Mouse (Mus musculus) forebrain, embryonic 11.5 days (tissue): ENCODE results near the gene Gtf2f1. TPM values are rescaled to one million over a fixed set of nuclear protein-coding genes. Genes with fewer than 3 reads are reported as not detected.

Experiments used
- ATAC-seq: fragments of 200-750 bp; cut with Nextera tagmentation; replicated peaks from 2 replicates; pipeline ENCODE4 v1.8.0; 2017; ENCODE audit warnings: moderate TSS enrichment; ENCODE audit not compliant: low FRiP score
- DNase-seq: peaks from one replicate; pipeline ENCODE4 v3.0.0-alpha.2; 2017; ENCODE audit warnings: low spot score
- H3K27ac ChIP-seq: fragments of 300-500 bp; sonication (generic); 2 replicates; pipeline ENCODE4 v1.5.1; 2014; ENCODE audit warnings: low read depth, low read length
- H3K27me3 ChIP-seq: fragments of 300-500 bp; sonication (generic); 2 replicates; pipeline ENCODE4 v1.6.1; 2014; ENCODE audit warnings: mild to moderate bottlenecking, low read length, mixed read lengths; ENCODE audit not compliant: control insufficient read depth, insufficient read depth
- H3K36me3 ChIP-seq: fragments of 300-500 bp; sonication (generic); 2 replicates; pipeline ENCODE4 v1.6.1; 2014; ENCODE audit warnings: mild to moderate bottlenecking, low read length, moderate library complexity, mixed read lengths; ENCODE audit not compliant: control insufficient read depth, insufficient read depth
- H3K4me1 ChIP-seq: fragments of 300-500 bp; sonication (generic); replicated peaks from 2 replicates; pipeline ENCODE4 v1.6.1; 2014; ENCODE audit warnings: low read length, mixed read lengths; ENCODE audit not compliant: control insufficient read depth, insufficient read depth
- H3K4me2 ChIP-seq: fragments of 300-500 bp; sonication (generic); 2 replicates; pipeline ENCODE4 v1.6.1; 2014; ENCODE audit warnings: low read depth, mild to moderate bottlenecking, low read length, moderate library complexity, mixed read lengths; ENCODE audit not compliant: severe bottlenecking
- H3K4me3 ChIP-seq: fragments of 300-500 bp; sonication (generic); 2 replicates; pipeline ENCODE4 v1.5.1; 2014; ENCODE audit warnings: low read depth, low read length
- H3K9ac ChIP-seq: fragments of 300-500 bp; sonication (generic); 2 replicates; pipeline ENCODE4 v1.6.1; 2014; ENCODE audit warnings: low read length
- H3K9me3 ChIP-seq: fragments of 300-500 bp; sonication (generic); 2 replicates; pipeline ENCODE4 v1.6.1; 2016; ENCODE audit warnings: low read length, mixed read lengths; ENCODE audit not compliant: control insufficient read depth
- WGBS: fragments of 180-500 bp; shearing (Covaris S2); extraction: QIAGEN DNeasy Blood & Tissue Kit; methylation state at CpG from one replicate; pipeline ENCODE4 v1.1.7; 2014; 5-methylcytosine and 5-hydroxymethylcytosine counted together
- polyA plus RNA-seq: library from polyadenylated mRNA; unstranded; fragments of >200 nt; fragmentation: Nextera tagmentation; extraction: Ambion mirVana; gene quantifications from 2 replicates; pipeline ENCODE4 v1.2.1, GENCODE M21; 2014

Gtf2f1 gene
- polyA plus RNA-seq, 1 experiment from 2014 or later = 77.3 TPM

DNA sequence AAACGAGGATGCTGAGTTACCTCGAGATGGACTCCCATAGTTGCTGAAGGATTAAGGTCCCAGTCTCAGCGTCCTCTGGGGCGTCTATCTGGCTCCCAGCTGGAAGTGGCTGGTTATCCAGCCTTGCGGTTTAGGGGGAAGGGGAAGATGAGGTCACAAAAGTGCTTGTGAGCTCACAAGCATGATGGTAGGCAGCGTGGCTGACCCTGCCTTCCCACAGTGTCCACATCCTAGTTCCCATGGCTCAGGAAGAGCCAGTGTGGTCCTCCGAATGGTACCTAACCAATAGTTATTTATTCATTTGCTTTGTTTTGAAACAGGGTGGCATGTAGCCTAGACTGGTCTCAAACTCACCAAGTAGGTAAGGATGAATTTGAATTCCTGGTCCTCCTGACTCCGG lies 30.5 kb upstream of the Gtf2f1 start, which contains the start of gene Slc25a41:
Gene Slc25a41 (minus strand): TSS at position 101 of the 400 bp plus-strand sequence.
- H3K27me3 ChIP-seq = no peaks in the 10 kb centered on the region
- DNase-seq (no peak), ATAC-seq (no peak)
- H3K27ac ChIP-seq = no peak within 1 kb of the TSS
- H3K4me2 ChIP-seq = no peak within 1 kb of the TSS
- no peaks in the 10 kb centered on the region for H3K9me3 ChIP-seq
- H3K4me3 ChIP-seq = no peak within 1 kb of the TSS
- H3K9ac ChIP-seq = no peak within 1 kb of the TSS
- no peaks in the 10 kb centered on the region for H3K4me1 ChIP-seq
- no peaks in the 10 kb centered on the region for H3K36me3 ChIP-seq
- 75% methylated on average over 8 of the region's 8 CpGs for WGBS

- Histone ChIP-seq H3K4me2 (no peak overlapping the region), H3K9me3 (no peaks in the 10 kb centered on the region), H3K4me3 (no peak overlapping the region), H3K27ac (no peak overlapping the region), H3K9ac (no peak overlapping the region), H3K4me1 (no peaks in the 10 kb centered on the region), H3K27me3 (no peaks in the 10 kb centered on the region), H3K36me3 (no peaks in the 10 kb centered on the region)
- 51% methylated on average over 8 of the region's 8 CpGs for WGBS
- DNase-seq (no peak), ATAC-seq (no peak)
These were observed 27.9 kb upstream of the Gtf2f1 start for GRCm38 (mm10) chr17:57038978-57039377.

DNA sequence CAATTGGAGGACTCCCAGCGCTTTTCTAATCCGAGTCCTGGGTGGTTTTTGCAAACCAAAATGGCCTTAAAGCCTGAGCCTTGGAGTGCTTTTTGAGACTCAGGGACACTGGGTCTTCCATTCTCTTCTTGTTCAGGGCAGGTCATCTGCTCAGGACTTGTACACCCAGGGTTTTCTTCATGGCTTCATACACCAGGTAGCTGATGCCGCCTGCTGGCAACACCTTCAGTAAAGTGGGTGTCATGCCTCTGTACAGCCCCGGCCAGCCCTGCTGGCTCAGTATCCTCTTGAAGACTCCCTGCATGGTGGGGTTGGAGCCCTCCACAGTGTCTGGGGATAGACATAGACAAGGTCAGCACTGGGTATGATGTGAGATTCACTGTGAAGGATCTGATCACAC lies 21.8 kb upstream of the Gtf2f1 start:
- Histone ChIP-seq H3K4me2 (no peak overlapping the region; the same call in 1 of the 2 replicates), H3K4me1 (peaks cover 11% of the 10 kb centered on the region; the same call in 1 of the 2 replicates), H3K27me3 (no peaks in the 10 kb centered on the region), H3K4me3 (no peak overlapping the region), H3K9me3 (no peaks in the 10 kb centered on the region), H3K9ac (no peak overlapping the region), H3K36me3 (peaks cover under 1% of the 10 kb centered on the region; the same call in 1 of the 2 replicates), H3K27ac (no peak overlapping the region)
- no peak for ATAC-seq
- 84% methylated on average over 4 of the region's 4 CpGs for WGBS
- DNase-seq = no peak

DNA sequence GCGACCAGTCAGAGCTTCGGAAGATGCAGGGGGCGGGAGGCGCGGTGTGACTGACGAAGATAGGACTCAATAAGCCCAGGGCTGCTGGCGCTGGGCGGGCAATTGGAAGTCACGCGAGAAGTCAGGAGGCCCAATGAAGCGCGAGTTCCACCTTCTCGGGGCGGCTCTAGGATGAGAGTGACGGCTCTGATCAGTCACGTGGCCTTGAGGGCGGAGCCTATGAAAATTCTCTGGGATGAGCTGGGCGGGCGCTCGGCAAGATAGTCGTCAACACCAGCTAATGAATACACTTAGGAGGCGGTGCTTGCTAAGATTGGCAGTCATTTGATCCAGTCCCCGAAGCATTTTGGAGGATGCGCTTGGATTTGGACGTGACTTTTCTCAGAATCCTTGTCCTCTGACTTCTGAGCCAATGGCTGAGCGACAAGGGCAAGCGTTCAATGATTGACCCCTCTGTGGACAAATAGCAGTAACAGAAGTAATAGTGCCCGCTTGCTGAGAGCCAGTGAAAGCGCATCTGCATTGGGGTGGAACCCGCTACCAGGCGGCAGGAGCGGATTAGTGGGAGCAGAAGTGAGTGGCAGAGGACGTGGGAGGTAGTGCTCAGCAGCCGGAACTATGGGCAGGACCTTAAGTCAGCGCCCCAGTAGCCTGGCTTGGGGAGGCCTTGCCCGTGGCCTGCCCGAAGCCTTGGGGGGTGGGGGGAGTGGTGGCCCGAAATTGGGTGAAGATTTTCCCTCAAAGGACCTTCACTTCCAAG lies 20.8 kb upstream of the Gtf2f1 start:
- Histone ChIP-seq H3K4me3 (peak overlapping the region; percentile 98), H3K4me2 (peak overlapping the region; percentile 61), H3K36me3 (peaks cover 8% of the 10 kb centered on the region; the same call in 1 of the 2 replicates), H3K9me3 (no peaks in the 10 kb centered on the region), H3K27ac (peak overlapping the region; percentile 82), H3K9ac (peak overlapping the region; percentile 58), H3K4me1 (peaks cover 11% of the 10 kb centered on the region; the same call in 1 of the 2 replicates), H3K27me3 (no peaks in the 10 kb centered on the region)
- ATAC-seq (peak; percentile 98), DNase-seq (peak; percentile 99)
- WGBS = under 1% methylated on average over 38 of the region's 38 CpGs

DNA sequence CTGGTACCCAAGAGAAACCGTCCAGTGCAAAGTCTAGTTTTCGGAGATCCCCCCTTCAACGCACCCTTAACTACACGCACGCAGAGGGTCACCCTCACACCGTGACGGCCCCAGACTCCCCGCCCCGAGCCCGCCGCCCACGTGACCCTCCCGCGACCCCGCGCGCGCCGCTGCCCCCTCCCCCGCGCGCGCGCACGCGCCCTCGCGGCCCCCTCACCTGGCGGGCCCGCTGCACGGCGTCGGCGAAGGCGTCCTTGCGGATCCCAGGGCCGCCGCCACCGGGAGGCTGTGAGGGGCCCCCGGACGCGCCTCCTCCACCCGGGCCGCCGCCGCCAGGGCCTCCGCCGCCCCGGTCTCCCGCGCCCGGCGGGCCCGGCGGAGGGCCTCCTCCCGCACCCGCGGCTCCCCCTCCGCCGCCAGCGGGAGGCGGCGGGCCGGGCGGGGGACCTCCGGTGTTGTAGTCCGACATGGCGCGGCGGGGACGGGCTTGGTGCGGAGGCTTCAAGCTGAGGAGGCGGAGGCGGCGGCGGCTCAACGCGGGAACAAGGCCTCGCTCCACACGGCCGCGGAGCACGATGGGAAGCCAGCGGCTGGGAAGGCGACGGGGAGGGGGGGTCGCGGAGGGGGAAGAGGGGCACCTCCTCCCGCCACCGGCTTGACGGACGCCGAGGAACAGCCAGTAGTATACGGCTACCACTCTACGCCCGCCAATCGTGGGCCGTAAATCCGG lies 20.0 kb upstream of the Gtf2f1 start, which contains the start of gene Khsrp:
Gene Khsrp (minus strand): TSS at position 592 of the 730 bp plus-strand sequence.
- Histone ChIP-seq H3K9me3 (no peaks in the 10 kb centered on the region), H3K4me3 (peak within 1 kb of the TSS; percentile 98), H3K4me1 (peaks cover 11% of the 10 kb centered on the region; the same call in 1 of the 2 replicates), H3K9ac (peak within 1 kb of the TSS; percentile 98), H3K4me2 (peak within 1 kb of the TSS; percentile 97), H3K27ac (peak within 1 kb of the TSS; percentile 85), H3K27me3 (no peaks in the 10 kb centered on the region), H3K36me3 (peaks cover 12% of the 10 kb centered on the region)
- ATAC-seq (peak; percentile 1; the same call in 1 of the 2 replicates), DNase-seq (peak; percentile 85)
- WGBS = under 1% methylated on average over 88 of the region's 99 CpGs

DNA sequence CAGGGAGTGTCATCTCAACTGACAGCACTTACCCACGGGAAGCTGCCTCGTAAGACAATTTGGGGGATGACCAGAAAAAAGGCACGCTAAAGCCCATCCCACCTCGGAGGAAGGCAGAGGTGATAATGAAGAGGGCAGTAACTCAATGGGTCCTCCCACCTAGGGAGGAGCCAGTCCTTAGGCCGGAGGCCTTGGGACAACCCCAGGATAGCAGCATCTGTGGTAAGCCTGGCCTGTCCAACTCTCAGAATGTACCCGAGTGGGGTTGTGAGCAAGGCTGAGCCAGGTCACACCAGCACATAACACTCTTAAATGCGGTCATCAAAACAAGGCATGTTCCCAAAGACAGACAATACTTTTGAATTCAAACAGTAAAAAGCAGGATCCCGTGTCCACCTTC lies 18.6 kb upstream of the Gtf2f1 start:
- H3K9me3 ChIP-seq = no peaks in the 10 kb centered on the region
- H3K27ac ChIP-seq = no peak overlapping the region
- ATAC-seq (no peak), DNase-seq (no peak)
- 62% methylated on average over 8 of the region's 8 CpGs for WGBS
- peak overlapping the region; percentile 97 for H3K4me2 ChIP-seq
- H3K4me1 ChIP-seq = peaks cover 11% of the 10 kb centered on the region; the same call in 1 of the 2 replicates
- H3K27me3 ChIP-seq = no peaks in the 10 kb centered on the region
- H3K36me3 ChIP-seq = peaks cover 22% of the 10 kb centered on the region
- peak overlapping the region; percentile 98 for H3K9ac ChIP-seq
- H3K4me3 ChIP-seq = peak overlapping the region; percentile 98

GRCm38 (mm10) chr17:57027471-57027870 lies 16.4 kb upstream of the Gtf2f1 start:
- H3K27me3 ChIP-seq = no peaks in the 10 kb centered on the region
- no peak overlapping the region for H3K27ac ChIP-seq
- peaks cover 34% of the 10 kb centered on the region for H3K36me3 ChIP-seq
- H3K4me2 ChIP-seq = no peak overlapping the region
- no peak overlapping the region for H3K4me3 ChIP-seq
- ATAC-seq (no peak), DNase-seq (no peak)
- no peak overlapping the region for H3K9ac ChIP-seq
- WGBS = 88% methylated on average over 4 of the region's 4 CpGs
- peaks cover 11% of the 10 kb centered on the region; the same call in 1 of the 2 replicates for H3K4me1 ChIP-seq
- H3K9me3 ChIP-seq = no peaks in the 10 kb centered on the region

DNA sequence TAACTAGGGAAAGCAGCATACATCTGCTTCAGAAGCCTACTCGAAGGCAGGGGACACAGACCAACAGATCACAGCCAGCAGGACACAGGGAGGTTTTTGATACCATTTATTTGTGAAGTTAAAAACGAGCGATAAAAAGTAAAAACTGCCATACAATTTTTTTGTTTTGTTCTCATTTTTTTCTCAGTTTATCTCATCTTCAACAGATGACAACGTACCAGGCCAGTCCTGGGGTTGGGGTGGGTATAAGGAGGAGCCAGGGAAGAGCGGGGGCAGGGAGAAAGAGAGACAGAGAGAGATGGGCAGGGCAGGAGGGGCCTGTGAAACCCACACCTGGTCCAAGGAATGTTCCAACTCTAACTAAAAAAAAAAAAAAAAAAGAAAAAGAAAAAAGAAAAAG lies 9.9 kb upstream of the Gtf2f1 start:
- H3K36me3 ChIP-seq = peaks cover 27% of the 10 kb centered on the region
- no peaks in the 10 kb centered on the region for H3K9me3 ChIP-seq
- no peak overlapping the region for H3K9ac ChIP-seq
- H3K27me3 ChIP-seq = no peaks in the 10 kb centered on the region
- H3K4me2 ChIP-seq = no peak overlapping the region
- WGBS = 91% methylated on average over 5 of the region's 5 CpGs
- H3K27ac ChIP-seq = no peak overlapping the region
- ATAC-seq = no peak
- no peak overlapping the region for H3K4me3 ChIP-seq
- DNase-seq = no peak
- H3K4me1 ChIP-seq = no peaks in the 10 kb centered on the region
